Mouse (Mus musculus) frontal cortex, adult (tissue): Measurements from ENCODE around the gene Spire2.
"Not testable (repeated sequence)": the region's sequence is repeated elsewhere in the genome, so short reads cannot be mapped to it uniquely, and the experiment has no call there.

Source experiments
- ATAC-seq: cut with Nextera tagmentation; 2 replicates; pipeline ENCODE4 v1.9.2; 2017; ENCODE audit warnings: mild to moderate bottlenecking, moderate library complexity, mixed read lengths; ENCODE audit not compliant: low TSS enrichment

Spire2 gene

DNA sequence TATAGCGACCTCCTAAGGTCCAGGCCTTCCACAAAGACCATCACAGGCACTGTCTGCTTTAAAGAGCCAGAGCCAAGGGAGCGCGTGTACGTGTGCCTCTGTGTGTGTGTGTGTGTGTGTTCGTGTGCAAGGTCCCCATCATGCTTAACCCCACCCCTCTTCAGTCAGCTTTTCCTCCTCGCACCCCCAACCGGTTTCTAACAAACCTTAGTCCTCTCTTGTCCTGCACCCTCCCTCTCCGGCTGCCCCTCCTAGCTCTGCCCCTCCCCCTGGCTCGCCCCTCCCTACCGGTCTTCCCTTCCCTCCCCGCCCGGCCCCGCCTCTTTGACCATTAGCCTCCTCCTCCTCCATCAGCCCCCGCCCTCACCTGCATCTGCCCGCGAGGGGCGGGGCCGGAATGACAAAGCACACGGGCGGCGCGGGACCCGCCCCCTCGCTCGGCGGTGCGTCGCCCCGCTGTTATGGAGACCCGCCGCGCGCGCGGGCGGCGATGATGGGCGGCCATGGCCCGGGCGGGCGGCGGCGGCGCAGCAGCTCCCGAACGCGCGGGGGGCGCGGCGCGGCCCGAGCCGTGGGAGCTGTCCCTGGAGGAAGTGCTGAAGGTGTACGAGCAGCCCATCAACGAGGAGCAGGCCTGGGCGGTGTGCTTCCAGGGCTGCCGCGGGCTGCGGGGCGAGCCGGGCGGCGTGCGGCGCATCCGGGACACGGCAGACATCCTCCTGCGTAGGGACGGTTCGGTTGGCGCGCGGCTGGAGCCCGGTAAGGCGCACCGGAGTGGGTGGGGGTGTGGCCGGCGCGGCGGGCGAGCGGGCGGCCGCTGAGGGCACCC is at the start of gene Spire2:
Spire2 (plus strand) TSS at position 452 of the 829 bp plus-strand sequence.
- peak; percentile 56 for ATAC-seq

DNA sequence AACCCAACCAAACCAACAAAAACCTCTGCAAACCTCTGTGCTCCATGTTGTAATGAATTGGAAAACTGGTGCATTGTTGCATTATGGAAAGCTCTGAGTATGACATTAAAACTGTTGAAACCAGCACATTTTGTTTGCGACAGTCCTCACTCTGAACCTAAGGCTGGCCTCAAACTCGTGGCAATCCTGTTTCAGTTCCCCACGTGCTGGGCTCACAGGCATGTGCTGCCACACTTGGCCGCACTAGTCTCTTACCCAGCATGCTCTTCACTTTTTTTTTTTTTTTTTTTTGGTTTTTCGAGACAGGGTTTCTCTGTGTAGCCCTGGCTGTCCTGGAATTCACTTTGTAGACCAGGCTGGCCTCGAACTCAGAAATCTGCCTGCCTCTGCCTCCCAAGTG is 49.5 kb upstream of the Spire2 start:
- ATAC-seq, result not testable (repeated sequence)

DNA sequence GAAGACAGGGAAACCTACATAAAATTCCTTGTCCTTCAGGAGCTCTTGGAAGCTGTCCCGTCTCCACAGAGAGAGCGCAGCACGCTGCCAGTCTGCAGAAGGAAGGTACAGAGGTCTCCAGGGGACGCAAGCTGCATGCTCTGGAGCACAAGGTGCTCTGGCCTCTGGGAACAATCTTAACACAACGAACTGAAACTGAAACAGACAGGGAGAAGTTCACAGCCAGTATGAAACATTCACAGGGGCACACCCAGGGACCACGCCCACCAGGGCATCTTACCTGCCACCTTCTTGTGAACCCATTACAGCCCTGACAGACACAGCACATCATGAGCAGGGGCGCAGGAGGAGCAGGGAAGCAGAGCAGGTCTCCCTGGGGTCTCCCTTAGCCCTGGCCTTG is 48.5 kb upstream of the Spire2 start:
- ATAC-seq, result no peak

- ATAC-seq, result no peak
Observed at GRCm38 (mm10) chr8:123284493-123284892, 48.0 kb upstream of the Spire2 start.

DNA sequence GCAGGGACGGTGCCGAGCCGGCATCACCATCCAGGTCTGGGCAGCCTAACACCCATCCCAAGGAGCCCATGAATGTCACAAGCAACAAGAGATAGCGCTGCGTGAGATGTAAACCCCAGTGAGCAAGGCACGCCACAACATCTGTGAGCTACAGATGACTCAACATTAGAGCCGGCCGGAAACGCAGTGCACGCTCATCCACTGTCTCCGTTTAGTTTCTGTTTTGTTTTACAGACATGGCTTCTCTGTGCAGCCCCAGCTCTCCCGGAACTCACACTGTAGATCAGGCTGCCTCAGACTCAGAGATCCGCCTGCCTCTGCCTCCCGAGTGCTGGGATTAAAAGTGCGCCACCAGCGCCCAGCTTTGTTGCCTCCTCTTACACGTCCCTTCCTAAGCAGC is 45.2 kb upstream of the Spire2 start:
- ATAC-seq, result no peak

DNA sequence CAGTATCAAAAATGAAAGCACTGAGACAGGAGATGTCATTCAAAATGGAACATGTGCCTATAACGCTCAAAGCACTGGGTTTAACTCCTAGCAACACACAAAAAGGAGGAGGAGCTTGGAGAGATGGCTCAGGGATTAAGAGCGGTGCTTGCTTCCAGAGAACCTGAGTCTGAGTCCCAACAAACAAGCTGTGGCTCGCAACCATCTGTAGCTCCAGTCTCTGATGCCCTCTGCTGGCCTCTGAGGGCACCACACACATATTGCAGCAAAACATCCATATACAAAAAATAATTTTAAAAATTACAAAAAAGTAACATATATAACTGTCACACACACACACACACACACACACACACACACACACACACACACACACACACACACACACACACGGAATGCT is 42.3 kb upstream of the Spire2 start:
- no peak for ATAC-seq

GRCm38 (mm10) chr8:123290679-123291078 is 41.8 kb upstream of the Spire2 start:
- no peak for ATAC-seq

- ATAC-seq, result no peak
Observed at GRCm38 (mm10) chr8:123291716-123292115, 40.8 kb upstream of the Spire2 start.

DNA sequence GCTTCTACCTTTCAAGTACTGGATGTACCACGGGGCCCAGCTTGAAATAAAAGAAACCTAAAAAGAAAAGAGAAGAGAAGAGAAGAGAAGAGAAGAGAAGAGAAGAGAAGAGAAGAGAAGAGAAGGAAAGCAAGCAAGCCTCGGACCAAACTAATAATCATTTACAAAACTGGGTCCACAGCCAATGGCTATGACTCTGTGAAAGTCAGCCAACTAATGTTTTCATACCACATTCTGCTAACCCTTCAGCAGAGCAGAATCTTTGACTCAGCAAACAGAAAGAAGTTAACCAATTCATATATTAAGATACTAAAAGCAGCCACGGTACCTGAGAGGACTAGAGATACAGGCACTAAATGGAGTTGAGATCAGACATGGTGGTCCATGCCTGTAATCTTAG is 40.2 kb upstream of the Spire2 start:
- ATAC-seq, result no peak

DNA sequence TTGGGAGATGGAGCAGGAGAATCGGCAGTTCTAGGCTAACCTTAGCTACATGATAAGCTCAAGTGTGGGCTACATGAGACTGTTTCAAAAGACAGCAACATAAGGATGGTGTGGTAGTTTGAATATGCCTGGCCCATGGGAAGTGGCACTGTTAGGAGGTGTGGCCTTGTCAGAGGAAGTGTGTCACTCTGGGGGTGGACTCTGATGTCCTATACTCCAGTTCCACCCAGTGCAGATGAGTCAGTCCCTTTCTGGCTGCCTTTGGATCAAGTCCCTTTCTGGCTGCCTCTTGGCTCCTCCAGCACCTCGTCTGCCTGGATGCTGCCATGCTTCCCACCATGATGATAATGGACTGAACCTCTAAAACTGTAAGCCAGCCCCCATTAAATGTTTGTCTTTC is 39.7 kb upstream of the Spire2 start:
- no peak for ATAC-seq

DNA sequence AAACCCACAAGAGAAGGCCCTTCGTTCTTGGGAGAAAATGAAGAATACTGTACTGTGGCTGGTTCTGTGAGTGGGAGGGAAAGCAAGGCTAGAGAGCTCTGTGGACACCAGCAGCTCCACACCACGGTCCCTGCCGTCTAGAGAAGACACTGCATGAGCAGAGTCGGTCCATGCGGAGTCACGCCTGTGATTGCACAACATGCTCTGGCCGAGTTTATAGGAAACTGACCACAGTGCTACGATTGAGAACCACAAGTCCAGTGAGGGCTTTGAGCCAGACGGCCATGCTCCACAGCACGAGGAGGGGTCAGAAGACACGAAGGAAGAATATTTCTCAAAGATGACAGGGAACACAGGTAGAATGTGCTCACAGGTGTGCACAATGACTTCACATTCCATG is 34.2 kb upstream of the Spire2 start:
- no peak for ATAC-seq

DNA sequence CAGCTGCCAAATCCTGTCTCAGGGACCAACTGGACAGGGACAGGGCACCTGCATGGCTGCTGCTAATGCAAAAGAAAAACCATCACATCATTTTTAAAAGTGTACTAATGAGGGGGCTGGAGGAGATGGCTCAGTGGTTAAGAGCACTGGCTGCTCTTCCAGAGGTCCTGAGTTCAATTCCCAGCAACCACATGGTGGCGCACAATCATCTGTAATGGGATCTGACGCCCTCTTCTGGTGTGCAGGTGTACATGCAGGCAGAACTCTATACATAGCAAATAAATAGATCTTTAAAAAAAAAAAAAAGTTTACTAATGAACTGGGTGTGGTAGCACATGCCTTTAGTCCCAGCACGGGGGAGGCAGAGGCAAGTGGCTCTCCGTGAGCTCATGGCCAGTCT is 23.8 kb upstream of the Spire2 start:
- ATAC-seq, result no peak

GRCm38 (mm10) chr8:123317781-123318466 is 14.6 kb upstream of the Spire2 start:
- no peak for ATAC-seq

GRCm38 (mm10) chr8:123318467-123318911 is 14.0 kb upstream of the Spire2 start, which contains the start of gene Fanca:
Gene Fanca, minus strand, starts transcription at chr8:123318576.
- peak; percentile 100 for ATAC-seq

DNA sequence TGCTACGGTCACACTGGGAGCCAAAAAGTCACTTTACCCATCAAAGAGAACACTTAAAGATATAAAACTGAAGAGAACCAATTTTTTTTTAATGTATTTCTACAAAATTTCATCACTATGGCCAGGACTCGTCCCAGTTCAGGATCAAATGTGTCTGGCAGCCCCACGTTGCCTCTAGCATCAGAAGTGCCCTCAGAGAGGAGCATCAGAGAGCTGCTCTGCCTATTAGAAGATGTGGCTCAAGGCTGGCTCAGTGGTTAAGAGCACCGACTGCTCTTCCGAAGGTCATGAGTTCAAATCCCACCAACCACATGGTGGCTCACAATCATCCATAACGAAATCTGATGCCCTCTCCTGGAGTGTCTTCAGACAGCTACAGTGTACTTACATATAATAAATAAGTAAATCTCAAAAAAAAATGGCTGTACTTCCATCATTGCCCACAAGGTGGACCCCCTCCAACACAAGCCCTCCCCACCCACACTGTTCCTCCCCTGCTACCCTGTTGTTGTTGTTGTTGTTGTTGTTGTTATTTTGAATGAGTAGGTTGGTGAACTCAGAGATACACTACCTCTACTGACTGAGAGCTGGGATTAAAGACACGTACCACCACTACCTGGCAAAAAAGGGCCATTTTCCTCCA is 12.9 kb upstream of the Spire2 start:
- no peak for ATAC-seq

- no peak for ATAC-seq
Observed at GRCm38 (mm10) chr8:123328552-123328951, 4.0 kb upstream of the Spire2 start.

- no peak for ATAC-seq
Observed at GRCm38 (mm10) chr8:123329350-123329749, 3.2 kb upstream of the Spire2 start.

DNA sequence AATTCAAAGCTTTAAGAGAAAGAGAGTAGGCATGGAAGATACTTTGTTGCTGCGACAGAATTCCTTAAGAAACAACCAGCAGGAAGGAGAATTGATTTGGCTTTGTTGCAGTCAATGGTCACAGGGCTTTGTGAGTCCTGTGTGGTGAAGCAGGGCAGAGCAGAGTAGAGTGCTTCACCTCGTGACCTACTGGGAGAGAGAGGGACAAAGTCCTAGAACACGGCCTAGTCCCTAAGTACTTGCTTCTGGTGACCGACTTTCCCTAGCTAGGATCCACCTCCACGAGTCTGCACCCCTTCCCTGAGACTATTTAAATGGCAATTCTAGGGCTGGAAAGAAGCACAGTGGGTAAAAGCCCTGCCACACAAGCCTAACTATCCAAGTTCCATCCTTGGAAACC is 2.6 kb upstream of the Spire2 start:
- ATAC-seq, result no peak

GRCm38 (mm10) chr8:123330701-123331100 is 1.8 kb upstream of the Spire2 start:
- ATAC-seq, result no peak

GRCm38 (mm10) chr8:123331301-123331700 is 1.2 kb upstream of the Spire2 start:
- ATAC-seq, result peak; percentile 88

GRCm38 (mm10) chr8:123331810-123332209 is 703 bp upstream of the Spire2 start:
- no peak for ATAC-seq

- 0 out of 2 replicates have a peak, but pooled peaks have one; percentile 6 for ATAC-seq
Observed at GRCm38 (mm10) chr8:123333091-123333587, 626 bp downstream of the Spire2 start.
